Mouse (Mus musculus): ENCODE measurements around the gene Skor1.

The Skor1 gene

DNA sequence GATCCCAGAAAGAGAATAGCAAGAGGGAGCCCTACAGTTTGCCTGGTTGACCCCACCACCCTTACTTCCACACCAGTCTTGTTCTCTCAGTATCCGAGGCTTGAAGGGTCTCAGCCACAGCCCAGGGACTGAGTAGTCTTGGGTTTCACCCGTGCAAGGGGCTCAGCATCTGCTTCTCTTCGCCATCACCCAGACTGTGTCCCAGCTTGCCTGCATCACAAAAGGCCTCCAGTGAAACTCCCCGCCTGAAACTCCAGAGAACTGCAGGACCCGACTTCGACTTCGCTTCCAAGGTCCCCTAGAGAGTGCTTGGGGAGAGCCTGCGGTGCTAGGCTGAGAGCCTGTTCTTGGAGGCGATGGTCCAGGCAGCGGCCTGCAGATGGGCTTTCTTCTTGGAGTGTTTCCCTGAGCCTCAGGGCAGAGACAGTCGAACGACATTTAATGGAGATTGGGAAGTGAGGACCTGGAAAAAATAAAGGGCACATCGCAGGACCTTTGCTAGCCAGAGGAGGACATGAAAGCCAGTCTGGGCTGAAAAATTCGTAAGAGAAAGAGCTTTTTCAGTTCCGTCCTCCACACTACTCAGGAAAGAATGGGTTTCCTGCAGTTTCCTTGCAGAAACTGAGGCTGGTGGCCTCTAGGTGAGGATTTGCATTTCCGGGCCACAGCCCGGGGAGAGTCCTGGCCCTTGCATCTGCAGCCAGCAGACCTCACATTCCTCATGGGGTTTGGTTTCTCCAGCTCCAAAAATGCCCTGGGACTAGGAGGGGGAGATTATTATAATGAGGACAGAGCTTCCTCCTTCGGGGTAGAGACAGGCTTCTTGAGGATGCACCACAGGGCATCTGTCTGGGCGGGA lies 11.8 kb downstream of the Skor1 start:
- in situ Hi-C loops (cut with MboI, MseI): loop anchor here (5.0 to 25.0 kb wide), 2 partner anchors 325 to 715 kb away; no protein-coding TSS in a partner anchor

DNA sequence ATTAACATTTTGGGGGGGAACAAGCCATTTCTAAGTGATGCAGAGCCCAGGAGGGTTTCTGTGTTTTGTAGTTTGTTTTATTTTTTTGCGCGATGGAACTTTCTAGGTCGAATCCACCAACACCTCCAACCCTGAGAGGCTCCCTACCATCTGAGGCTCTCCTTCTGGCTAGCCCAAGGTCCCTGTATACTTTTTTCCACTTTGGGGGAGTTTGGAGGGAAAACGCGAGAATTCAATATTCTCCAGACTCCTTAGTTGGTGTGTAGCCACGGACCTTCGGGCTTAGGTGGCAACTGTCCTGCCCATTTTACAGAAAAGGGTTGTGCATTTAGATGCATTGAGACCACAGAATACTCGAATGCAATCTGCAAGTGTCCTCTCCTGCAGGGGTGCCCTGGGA lies 12.5 kb downstream of the Skor1 start:
- in situ Hi-C loops (cut with MboI, MseI): loop anchor here (5.0 to 25.0 kb wide), 2 partner anchors 326 to 716 kb away; no protein-coding TSS in a partner anchor

DNA sequence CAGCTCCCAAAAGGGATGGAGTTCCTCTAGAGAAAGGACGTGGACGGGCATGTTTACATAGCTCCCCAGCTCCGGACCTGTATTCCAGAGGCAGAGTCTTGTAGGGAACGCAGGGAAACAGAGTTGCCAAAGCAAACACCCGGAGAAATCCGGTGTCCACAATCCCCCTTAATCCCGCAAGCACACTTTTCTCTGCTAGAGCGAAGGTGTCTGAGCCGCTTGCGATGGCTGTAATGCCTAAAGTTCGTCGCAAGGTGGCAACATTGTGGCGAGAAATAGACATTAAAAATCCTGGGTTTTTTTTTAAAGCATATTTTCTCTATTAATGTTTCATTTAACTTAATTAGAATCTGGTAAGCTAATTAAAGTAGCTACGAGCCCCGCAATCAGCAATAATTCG lies 13.0 kb downstream of the Skor1 start:
- in situ Hi-C loops (cut with MboI, MseI): loop anchor here (5.0 to 25.0 kb wide), 2 partner anchors 326 to 716 kb away; no protein-coding TSS in a partner anchor

DNA sequence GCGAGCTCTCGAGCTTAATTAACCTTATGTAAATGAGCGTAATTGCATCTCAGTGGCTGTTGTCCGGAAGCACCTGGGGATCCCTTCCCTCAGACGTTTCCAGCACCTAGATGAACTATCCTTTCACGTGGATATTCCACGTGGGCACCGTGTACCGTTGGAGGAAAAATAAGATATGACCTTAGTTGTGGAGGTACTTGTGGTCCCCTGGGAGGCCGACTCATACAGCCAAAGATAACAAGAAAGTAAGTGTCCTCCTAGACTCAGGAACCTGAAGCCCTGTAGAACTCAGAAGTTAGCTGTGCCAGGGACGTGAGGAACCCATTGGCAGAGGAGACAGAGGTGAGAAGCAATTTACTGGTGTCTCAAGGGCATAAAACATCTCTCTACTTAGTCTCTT lies 13.4 kb downstream of the Skor1 start:
- in situ Hi-C loops (cut with MboI, MseI): loop anchor here (5.0 to 25.0 kb wide), 2 partner anchors 327 to 717 kb away; no protein-coding TSS in a partner anchor

DNA sequence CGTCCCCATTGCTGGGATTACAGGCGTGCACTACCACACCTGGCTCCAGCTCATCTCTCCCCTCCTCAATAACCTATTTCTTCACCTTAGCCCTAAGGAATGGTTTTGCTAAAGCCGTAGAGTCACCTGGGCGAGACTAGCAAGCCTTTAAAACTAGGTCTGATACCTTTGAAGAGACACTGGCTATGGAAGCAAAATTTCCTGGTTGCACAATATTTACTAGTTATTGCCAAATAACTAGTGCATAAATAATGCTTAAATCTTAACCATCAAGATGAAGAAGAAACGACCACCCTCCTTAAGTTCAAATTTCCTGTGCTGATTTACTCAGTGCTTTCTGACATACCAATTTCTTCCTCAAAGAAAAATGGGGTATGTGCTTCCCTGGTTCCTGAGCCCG lies 15.1 kb downstream of the Skor1 start:
- in situ Hi-C loops (cut with MboI, MseI): loop anchor here (25.0 kb wide), 1 partner anchor 329 kb away; no protein-coding TSS in a partner anchor

DNA sequence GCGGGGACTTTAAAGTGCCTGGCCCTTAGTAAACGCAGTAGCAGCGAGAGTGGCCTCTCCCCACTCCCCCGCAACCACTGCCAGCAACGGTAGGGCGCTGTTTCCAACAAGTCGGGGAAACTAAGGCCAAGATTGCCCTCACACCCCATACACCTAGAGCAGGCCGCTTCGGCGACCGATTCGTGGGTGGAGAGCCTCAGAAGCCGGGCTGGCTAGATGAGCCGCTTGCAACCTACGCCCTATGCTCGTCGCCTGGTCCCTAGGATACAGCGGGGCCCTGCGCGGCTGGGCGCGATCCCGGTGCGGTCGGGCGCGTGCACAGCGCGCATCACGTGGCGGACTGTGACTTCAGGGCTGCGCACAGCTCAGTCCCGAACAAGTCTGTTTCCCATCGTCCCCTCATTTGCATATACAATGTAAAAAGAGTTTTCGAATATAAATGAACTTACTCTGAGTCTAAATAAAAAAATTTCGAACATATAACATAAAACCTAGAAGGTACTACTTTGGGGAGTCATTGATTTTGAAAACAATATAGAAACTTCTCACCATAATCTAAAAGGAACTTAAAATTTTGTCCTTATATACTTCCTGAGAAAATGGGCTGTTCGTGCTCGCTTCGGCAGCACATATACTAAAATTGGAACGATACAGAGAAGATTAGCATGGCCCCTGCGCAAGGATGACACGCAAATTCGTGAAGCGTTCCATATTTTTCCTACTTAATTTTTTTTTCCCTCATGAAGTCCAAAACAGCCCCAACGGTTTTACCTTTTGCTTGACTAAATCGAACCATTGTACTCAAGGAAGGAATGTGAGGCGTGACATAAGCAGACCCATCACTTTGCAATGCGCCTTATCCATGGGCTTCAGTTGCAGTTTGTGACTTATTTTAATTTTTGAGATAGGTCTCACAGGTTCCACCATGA lies 15.8 kb downstream of the Skor1 start:
- in situ Hi-C loops (cut with MboI, MseI): loop anchor here (25.0 kb wide), 1 partner anchor 329 kb away; no protein-coding TSS in a partner anchor

DNA sequence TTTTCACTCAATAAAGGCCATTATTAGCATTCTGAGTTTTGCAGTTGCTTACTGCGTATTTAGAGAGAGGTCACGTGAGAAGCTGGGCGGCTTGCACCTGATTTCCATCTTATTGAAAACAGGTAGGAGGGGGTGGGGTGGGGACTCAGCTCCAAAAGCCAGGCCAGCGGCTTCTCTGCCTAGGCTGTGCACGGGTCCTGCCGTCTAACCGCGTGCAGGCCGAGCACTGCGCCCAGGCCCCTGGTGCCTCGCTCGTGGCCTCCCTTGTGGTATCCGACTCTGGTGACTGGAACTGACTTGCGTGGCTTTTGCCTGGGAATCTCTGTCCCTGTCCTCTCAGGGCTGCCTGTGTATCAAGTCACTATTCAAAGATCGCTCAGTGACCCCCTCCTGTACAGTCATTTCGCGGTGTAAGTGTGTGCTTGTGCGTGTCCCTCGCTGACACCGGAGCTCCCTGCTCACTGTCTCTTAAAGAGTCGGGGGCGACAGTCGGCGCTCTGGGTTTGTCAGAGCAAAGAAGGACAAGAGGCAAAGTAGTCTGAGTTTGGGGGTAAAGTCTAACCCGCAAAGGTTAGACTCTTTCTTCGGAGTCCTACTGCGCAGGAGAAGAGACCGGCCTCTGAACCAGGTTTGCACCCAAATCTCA lies 16.7 kb downstream of the Skor1 start:
- in situ Hi-C loops (cut with MboI, MseI): loop anchor here (25.0 kb wide), 1 partner anchor 330 kb away; no protein-coding TSS in a partner anchor

DNA sequence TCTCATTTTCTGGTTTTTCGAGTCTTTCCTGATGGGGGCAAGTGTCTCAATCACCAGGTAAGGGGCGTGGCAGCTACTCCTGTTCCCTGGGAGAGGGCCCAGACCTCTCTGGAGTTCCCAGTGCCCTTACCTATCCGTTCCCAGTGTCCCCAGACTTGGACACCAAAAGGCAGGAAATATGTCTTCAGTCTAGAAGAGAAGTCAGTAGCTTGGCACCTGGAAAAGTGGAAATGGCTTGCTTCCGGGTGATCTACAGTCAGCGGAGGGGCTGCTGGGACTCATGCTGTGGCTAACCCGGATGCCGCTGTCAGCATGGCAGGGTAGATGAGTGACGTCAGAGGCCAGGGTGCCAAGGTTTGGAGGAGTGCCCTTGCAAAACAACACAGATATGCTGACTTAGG lies 19.1 kb downstream of the Skor1 start:
- in situ Hi-C loops (cut with MboI, MseI): loop anchor here (25.0 kb wide), 1 partner anchor 333 kb away; no protein-coding TSS in a partner anchor

DNA sequence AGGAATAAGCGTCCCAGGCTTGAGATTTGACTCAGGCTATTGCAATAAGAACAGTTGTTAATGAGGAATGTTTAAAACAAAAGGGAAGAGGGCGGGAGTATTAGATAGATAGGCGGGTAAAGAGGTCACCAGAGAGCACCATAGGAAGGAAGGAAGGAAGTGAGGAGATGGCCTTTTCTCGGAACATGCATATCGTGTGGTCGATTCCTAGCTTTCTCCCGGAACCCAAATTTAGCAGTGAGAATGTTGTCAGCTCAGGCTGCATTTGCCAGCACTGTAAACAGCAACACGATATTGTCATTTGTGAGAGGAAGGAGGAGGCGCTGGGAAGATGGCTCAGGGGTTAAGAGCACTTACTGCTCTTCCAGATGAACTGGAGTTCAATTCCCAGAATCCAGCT lies 24.2 kb downstream of the Skor1 start:
- in situ Hi-C loops (cut with MboI, MseI): no loop called here

DNA sequence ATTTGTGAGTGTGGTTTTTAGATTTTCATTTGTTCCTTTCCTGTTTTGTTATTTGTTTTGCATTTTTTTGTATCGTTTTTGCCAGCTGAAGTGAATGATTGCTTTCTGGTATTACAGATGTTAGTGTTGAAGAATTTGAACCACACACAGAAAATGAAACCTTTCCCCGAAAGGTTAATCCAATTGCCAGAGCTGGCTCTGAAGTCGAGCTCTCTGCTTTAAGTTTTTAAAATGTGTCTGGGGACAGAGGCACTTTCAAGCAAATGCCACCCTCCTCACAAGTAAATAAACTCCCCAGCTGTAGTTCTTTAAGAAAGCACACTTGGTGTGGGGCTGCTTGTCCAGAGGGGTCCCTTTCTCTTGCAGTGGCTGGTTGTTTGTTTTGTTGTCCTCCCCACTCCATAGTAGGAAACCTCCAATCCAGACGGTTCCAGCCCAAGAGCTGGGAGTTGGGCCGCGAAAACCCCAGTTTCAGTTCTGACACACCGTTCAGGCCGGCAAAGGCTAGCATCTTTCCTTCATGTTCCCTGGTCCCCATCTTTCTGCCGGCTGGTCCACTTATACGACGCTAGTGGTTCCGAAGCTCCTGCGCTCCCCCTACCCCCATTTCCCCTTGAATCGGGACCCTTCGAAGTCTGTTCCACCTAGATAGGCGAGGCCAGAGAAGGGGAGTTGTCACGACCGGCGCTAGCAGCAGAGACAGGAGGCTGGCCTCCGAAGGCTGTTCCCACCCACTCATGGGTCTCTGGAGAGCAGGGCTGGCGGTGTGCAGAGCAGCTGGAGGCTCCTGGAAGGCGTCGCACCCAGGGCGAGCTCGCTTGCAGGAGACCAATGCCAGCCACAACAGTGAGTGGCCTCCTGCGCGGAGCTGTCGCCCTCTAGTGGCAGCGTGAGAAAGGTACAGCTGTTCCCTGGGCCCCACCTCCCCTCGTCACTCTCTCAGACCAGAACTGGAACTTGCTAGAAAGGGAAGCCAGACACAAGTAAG lies 25.0 kb downstream of the Skor1 start:
- in situ Hi-C loops (cut with MboI, MseI): no loop called here

DNA sequence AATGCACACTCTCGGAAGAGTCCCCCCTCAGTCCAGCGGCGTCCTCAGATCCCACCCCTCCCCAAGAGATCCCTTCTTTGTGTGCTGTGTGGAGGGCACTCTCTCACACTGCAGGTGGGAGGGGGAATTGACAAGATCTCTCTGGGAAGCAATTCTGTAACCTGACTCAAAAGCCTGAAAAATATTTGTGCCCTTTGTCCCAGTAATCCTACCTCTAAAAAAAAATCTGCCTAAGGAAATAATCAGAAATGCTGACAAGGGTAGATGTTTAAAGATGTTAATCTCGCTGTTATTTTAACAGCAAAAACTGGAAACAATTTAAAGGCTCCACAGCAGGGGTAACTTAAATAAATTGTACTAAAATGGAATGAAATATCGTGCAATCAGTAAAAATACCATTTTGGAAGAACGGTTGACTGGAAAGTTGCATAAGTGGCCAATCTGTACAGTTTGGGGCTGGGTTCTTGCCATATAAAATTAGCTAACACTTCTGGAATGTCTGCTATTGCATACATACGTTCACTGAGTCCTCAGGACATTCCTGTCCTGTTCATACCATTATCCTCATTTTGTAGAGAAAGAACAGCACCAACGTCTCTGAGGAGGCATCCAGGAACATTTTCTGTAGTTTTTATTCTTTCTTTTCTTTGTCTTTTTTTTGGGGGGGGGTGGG lies 26.5 kb downstream of the Skor1 start:
- in situ Hi-C loops (cut with MboI, MseI): no loop called here

DNA sequence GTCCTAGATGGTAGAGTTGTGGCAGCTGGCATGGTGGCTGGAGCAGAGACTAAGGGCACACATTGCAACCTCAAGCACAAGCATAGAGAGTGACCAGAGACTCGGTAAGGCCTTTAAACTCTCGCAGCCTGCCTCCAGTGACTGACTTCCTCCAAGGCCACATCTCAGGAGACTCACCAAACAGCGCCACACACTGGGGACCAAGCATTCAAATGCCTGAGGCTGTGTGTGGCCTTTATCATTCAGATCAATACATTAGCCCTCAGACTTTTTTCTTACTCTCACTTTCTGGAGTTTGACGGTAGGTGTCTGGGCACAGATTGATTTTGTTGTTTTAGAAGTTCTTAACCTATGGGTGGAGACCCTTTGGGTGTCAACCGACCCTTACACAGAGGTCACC lies 30.4 kb downstream of the Skor1 start:
- in situ Hi-C loops (cut with MboI, MseI): loop anchor here (5.0 to 10.0 kb wide), 3 partner anchors 124 to 271 kb away; no protein-coding TSS in a partner anchor

DNA sequence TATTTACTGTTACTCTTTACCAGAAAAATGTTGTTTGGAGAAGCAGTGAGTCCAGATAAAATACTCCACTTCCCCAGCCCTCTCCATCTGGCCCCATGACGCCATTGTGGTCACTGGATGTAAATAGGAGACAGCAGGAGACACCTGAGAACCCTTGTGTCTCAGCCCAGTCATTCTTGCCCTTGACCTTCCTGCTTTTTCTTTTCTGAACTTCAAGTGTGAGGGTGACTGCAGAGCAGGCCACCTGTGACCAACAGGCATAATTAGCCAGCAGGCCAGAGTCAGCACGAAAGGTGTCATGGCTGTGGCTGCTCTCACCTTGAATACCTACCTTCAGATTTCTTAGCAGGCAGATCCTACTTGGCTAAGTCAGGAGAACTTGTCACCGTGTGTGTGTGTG lies 36.2 kb downstream of the Skor1 start:
- in situ Hi-C loops (cut with MboI, MseI): loop anchor here (10.0 kb wide), 2 partner anchors 118 to 198 kb away; no protein-coding TSS in a partner anchor

DNA sequence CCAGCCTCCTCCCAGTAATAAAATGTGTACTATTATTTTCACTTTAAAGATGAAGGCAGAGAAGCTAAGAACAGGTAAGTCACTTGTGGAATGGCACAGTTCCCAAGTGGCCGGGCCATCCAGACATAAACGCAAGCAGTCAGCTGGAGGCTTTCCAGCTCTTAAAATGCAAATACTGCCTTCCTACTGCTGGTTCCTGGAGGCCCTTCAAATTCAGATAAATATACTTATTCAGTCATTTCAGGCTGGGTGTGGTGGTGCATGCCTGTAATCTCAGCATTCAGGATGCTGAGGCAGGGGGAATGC lies 39.0 kb downstream of the Skor1 start:
- in situ Hi-C loops (cut with MboI, MseI): loop anchor here (10.0 kb wide), 2 partner anchors 115 to 195 kb away; no protein-coding TSS in a partner anchor

DNA sequence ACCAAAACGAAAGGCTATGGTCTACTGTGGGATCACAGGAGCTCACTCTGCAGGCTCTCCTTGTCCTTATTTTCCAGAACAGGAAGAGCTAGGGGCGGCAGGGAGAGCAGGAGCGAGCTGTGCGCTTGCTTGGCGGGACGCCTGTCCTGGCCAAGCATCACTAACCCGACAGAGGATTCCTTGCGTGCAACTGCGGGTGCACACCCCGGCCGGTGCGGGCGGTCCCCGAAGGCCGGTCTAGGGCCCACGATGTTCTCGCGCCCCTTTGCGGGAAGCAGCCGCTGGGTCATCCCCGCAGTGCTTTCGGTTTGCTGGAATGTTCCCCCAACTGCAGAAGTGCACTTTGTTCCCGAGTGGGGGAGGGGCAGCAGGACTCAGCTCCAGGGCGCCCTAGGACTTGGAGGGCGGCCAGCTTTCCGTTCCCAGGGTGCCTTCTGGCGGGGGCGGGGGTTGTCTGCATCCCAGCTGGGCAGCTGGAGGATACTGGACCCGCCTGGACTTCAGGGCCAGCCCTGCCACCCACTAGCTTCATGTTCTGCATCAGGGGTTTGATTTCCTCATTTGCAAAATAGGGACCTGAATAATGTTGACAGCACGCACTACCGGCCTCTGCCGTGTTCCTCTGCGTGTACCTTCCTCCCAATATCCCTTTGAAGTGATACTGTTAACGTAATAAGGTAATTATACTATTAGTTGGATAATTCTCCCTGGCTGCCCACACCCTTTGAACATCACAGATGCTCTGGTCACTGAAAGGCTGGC lies 39.6 kb downstream of the Skor1 start:
- in situ Hi-C loops (cut with MboI, MseI): no loop called here

DNA sequence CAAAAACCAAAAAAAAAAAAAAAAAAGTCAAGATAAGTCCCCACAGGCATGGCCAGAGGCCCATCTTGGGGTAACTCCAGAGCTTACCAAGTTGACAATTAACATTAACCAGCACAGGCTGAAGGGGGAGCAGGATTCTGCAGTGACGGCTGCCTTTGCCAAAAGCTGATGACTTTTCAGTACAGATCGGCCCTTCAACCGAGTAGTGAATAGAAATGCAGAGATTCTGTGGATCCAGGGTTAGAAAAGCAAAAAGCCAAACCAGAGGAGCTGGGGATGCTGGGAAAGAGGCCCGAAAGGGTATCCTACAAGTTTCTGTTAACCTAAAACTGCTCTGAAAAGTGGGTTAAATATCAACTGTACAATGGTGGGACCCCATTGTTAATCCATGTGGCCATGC lies 40.2 kb downstream of the Skor1 start:
- in situ Hi-C loops (cut with MboI, MseI): no loop called here

DNA sequence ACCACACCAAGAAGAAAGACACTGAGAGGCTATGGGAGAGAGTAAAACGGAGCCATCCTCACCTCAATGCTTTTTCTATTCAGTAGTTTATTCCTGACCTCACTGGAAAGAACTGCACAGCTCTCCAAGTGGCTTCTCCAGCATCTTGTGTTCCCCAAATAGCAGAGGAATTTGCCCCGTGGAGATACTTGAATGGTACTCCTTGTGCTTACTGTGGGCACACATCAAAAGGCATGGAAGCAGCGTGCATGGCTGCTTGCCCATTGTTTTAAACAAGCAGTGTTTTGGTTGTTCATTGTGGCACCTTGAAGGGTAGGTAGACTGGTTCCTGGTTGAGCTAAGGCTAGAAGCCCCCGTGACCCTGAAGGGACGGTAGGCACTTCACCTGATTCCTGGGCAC lies 48.1 kb downstream of the Skor1 start:
- in situ Hi-C loops (cut with MboI, MseI): no loop called here

DNA sequence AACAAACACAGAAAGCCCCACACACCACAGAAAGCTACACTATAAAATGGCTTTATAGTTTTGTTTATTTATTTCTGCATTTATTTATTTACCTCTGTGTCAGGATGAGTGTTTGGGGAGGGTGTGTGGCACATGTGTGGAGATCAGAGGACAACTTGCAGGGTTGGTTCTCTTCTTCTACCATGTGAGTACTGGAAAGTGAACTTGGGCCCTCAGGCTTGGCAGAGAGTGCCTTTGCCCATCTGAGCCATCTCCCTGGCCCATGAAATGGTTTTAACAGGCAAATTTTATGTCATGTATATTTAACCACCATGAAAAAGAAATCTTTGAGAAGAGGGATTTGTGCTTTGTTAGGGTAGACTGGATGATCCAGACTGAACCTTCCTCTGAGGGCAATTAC lies 48.9 kb downstream of the Skor1 start:
- in situ Hi-C loops (cut with MboI, MseI): no loop called here

DNA sequence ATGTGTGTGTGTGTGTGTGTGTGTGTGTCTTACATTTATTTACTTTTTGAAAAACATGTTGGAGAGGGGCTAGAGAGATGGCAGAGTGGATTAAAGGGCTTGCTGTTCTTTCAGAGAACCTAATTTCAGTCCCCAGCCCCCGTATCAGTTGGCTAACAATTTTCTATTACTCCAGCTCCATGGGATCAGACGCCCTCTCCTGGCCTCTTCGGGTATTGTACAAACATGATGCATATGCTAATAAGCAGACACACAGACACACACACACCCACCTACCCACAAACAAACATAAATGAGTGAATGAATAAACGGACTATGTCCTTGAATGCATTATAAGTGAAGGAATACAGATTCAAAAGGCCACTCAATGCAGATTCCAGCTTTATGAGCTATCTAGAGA lies 49.4 kb downstream of the Skor1 start:
- in situ Hi-C loops (cut with MboI, MseI): no loop called here

Measured in T-helper 2 cell (primary cell).